Mouse (Mus musculus) embryonic facial prominence, embryonic 14.5 days (tissue): ENCODE measurements around the gene Noto. TPM values are rescaled to one million over a fixed set of nuclear protein-coding genes. Genes with fewer than 3 reads are reported as not detected.

Experiments used
- ATAC-seq: fragments of 200-750 bp; cut with Nextera tagmentation; 2 replicates; pipeline ENCODE4 v1.8.0; 2017; ENCODE audit warnings: low read depth, moderate number of reproducible peaks, moderate TSS enrichment
- DNase-seq: peaks from one replicate; pipeline ENCODE4 v3.0.0-alpha.2; 2015; ENCODE audit warnings: low spot score
- H3K27ac ChIP-seq: fragments of 300-500 bp; sonication (generic); replicated peaks from 2 replicates; pipeline ENCODE4 v1.5.1; 2014; ENCODE audit warnings: low read depth, mild to moderate bottlenecking, low read length, moderate library complexity
- H3K27me3 ChIP-seq: fragments of 300-500 bp; sonication (generic); replicated peaks from 2 replicates; pipeline ENCODE4 v1.6.1; 2014; ENCODE audit warnings: low read length; ENCODE audit not compliant: control insufficient read depth, insufficient read depth
- H3K36me3 ChIP-seq: fragments of 300-500 bp; sonication (generic); 2 replicates; pipeline ENCODE4 v1.6.1; 2014; ENCODE audit warnings: low read length, mixed read lengths; ENCODE audit not compliant: control insufficient read depth, insufficient read depth
- H3K4me1 ChIP-seq: fragments of 300-500 bp; sonication (generic); 2 replicates; pipeline ENCODE4 v1.6.1; 2014; ENCODE audit warnings: antibody characterized with exemption, low read length; ENCODE audit not compliant: control insufficient read depth, insufficient read depth
- H3K4me2 ChIP-seq: fragments of 300-500 bp; sonication (generic); 2 replicates; pipeline ENCODE4 v1.6.1; 2014; ENCODE audit warnings: low read depth, mild to moderate bottlenecking, low read length, moderate library complexity, mixed read lengths
- H3K4me3 ChIP-seq: fragments of 300-500 bp; sonication (generic); 2 replicates; pipeline ENCODE4 v1.5.1; 2014; ENCODE audit warnings: low read depth, mild to moderate bottlenecking, low read length
- H3K9ac ChIP-seq: fragments of 300-500 bp; sonication (generic); 2 replicates; pipeline ENCODE4 v1.6.1; 2014; ENCODE audit warnings: low read depth, mild to moderate bottlenecking, low read length, moderate library complexity, mixed read lengths
- H3K9me3 ChIP-seq: fragments of 300-500 bp; sonication (generic); 2 replicates; pipeline ENCODE4 v1.6.1; 2016; ENCODE audit warnings: low read length; ENCODE audit not compliant: control insufficient read depth
- WGBS: fragments of 180-500 bp; shearing (Covaris S2); extraction: QIAGEN DNeasy Blood & Tissue Kit; methylation state at CpG from one replicate; pipeline ENCODE4 v1.1.7; 2014; 5-methylcytosine and 5-hydroxymethylcytosine counted together
- polyA plus RNA-seq: library from polyadenylated mRNA; unstranded; fragments of >200 nt; fragmentation: Nextera tagmentation; extraction: Ambion mirVana; gene quantifications from 2 replicates; pipeline ENCODE4 v1.2.1, GENCODE M21; 2014

Noto gene
- polyA plus RNA-seq, 1 experiment from 2014 or later, result not detected

DNA sequence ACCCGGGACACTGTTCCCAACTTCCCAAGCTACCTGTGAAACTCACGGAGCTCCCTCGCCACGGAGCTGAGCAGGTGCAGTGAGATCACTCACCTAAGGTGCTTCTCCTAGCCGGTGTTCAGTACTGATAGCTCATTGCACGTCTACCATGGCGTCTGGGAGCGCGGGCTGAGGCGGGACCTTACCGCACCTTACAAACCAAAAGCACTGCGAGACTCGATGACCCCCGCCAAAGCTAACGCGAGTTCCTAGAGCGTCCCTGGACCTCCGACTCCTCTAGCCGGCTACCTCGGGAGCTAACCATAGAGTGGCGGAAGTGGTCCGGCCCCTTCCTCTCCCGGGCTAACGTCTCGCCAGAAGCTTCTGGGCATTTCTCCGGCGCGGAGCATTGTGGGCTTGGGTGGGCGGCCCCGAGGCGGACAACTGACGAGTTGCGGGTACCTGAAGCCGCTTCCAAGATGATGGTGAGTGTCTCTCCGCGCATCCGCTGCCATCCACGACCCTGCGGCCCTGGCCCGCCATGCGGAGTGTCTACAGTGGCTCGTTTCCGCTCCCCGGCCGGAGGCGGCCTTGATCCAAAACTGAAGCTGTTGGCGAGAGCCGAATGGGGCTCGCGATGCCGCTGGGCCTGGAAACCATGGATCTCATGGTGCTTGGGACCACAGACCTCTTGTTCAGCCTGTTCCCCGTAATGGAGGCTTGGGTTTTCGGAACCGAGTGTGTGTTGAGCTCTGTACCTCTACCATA is 28.2 kb downstream of the Noto start, which contains the start of gene Pradc1:
Pradc1 (minus strand) TSS at position 307 of the 747 bp plus-strand sequence.
- peaks cover 16% of the 10 kb centered on the region for H3K4me1 ChIP-seq
- peak within 1 kb of the TSS; percentile 91 for H3K27ac ChIP-seq
- H3K36me3 ChIP-seq, result peaks cover 7% of the 10 kb centered on the region; the same call in 1 of the 2 replicates
- H3K4me2 ChIP-seq, result peak within 1 kb of the TSS; percentile 80
- ATAC-seq (peak; percentile 95), DNase-seq (peak; percentile 100)
- WGBS, result under 1% methylated on average over 53 of the region's 54 CpGs
- H3K4me3 ChIP-seq, result peak within 1 kb of the TSS; percentile 75
- H3K9ac ChIP-seq, result peak within 1 kb of the TSS; percentile 94
- no peaks in the 10 kb centered on the region for H3K27me3 ChIP-seq
- H3K9me3 ChIP-seq, result no peaks in the 10 kb centered on the region

- WGBS, result under 1% methylated on average over 15 of the region's 15 CpGs
- DNase-seq (peak; percentile 49), ATAC-seq (no peak)
- H3K4me3 ChIP-seq, result peak overlapping the region; percentile 75
- H3K27ac ChIP-seq, result peak overlapping the region; percentile 91
- no peaks in the 10 kb centered on the region for H3K9me3 ChIP-seq
- H3K4me2 ChIP-seq, result peak overlapping the region; percentile 80
- peak overlapping the region; percentile 94 for H3K9ac ChIP-seq
- H3K4me1 ChIP-seq, result peaks cover 16% of the 10 kb centered on the region
- no peaks in the 10 kb centered on the region for H3K27me3 ChIP-seq
- H3K36me3 ChIP-seq, result peaks cover 6% of the 10 kb centered on the region; the same call in 1 of the 2 replicates
These were observed 28.7 kb downstream of the Noto start for GRCm38 (mm10) chr6:85452411-85452665.

DNA sequence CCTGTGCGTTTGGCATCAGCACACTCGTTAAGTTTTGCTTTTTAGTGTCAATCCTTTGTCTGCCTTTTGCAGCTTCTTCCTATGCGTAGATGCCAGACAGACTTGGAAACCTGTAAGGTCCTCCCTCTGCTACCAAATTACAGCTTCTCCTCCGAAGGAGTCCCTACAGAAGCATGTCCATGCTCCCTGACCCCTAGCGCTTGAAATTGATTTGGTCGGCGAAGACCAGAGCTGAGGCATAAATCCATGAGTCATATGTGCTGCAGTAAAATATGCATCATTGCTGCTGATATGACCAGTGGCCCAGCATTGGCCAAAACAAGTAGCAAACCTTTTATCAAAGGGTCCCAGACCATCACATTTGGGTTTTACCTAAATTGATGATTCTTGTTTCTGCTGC is 29.1 kb downstream of the Noto start:
- 5% methylated on average over 7 of the region's 7 CpGs for WGBS

GRCm38 (mm10) chr6:85459621-85460020 is 35.9 kb downstream of the Noto start:
- Histone ChIP-seq H3K27ac (no peak overlapping the region), H3K4me1 (no peaks in the 10 kb centered on the region), H3K27me3 (no peaks in the 10 kb centered on the region), H3K4me2 (no peak overlapping the region), H3K9ac (no peak overlapping the region), H3K36me3 (peaks cover 63% of the 10 kb centered on the region), H3K9me3 (no peaks in the 10 kb centered on the region), H3K4me3 (no peak overlapping the region)
- ATAC-seq (no peak), DNase-seq (no peak)
- WGBS, result 97% methylated on average over 2 of the region's 2 CpGs

More for the DNA sequence above, 29.1 kb downstream of the Noto start:
- Histone ChIP-seq H3K9me3 (no peaks in the 10 kb centered on the region), H3K27ac (peak overlapping the region; percentile 91; the same call in 1 of the 2 replicates), H3K36me3 (peaks cover 6% of the 10 kb centered on the region; the same call in 1 of the 2 replicates), H3K4me2 (peak overlapping the region; percentile 80), H3K4me1 (peaks cover 16% of the 10 kb centered on the region), H3K4me3 (peak overlapping the region; percentile 75), H3K27me3 (no peaks in the 10 kb centered on the region), H3K9ac (peak overlapping the region; percentile 94)
- ATAC-seq (no peak), DNase-seq (no peak)

GRCm38 (mm10) chr6:85465381-85465780 is 41.7 kb downstream of the Noto start:
- Histone ChIP-seq H3K4me2 (no peak overlapping the region), H3K4me3 (no peak overlapping the region), H3K36me3 (peaks cover 94% of the 10 kb centered on the region), H3K9me3 (no peaks in the 10 kb centered on the region), H3K27ac (no peak overlapping the region), H3K9ac (no peak overlapping the region), H3K4me1 (no peaks in the 10 kb centered on the region), H3K27me3 (no peaks in the 10 kb centered on the region)
- DNase-seq (no peak), ATAC-seq (no peak)

DNA sequence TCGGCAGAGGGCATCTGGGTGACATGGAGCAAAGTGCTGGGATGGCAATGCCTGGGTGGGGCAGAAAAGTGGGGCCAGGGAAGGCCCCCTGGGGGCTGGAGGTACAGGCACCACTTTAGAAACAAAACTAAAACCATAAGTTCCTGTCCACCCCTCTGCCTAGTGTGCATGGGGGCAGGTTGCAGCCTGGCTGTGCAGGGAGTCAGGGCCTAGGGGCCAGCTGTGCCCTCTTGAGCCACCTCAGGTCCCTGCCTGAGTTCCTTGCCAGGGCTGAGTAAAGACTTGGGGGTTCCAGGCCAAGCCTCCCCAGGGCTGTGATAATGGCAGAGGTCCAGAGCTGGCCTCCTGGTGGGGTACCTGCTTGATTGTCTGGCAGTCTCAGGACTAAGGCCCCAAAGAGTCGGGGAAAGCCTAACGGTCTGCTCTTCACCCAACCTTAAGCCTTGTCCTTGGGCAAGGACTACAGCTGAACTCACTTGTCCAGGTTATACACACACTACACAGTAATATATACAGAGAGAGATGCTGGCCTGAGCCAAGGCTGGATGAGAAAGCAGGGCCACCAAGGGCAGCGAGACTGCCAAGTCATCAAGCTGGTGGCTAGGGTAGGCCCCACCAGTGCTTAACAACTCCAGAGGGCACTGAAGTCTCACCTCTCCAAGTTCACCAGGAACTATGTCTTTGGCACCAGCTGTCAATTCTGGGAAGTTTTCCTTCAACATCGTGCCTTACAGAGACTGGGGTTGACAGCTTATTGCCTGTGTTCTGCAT is 46.2 kb downstream of the Noto start:
- WGBS, result 79% methylated on average over 5 of the region's 5 CpGs
- 0 out of 2 replicates have a peak, but pooled peaks have one; percentile 39 for ATAC-seq
- H3K9me3 ChIP-seq, result no peaks in the 10 kb centered on the region
- no peaks in the 10 kb centered on the region for H3K27me3 ChIP-seq
- DNase-seq, result no peak
- H3K9ac ChIP-seq, result no peak overlapping the region
- no peak overlapping the region for H3K4me2 ChIP-seq
- no peak overlapping the region for H3K4me3 ChIP-seq
- no peaks in the 10 kb centered on the region for H3K4me1 ChIP-seq
- no peak overlapping the region for H3K27ac ChIP-seq
- H3K36me3 ChIP-seq, result peaks cover 49% of the 10 kb centered on the region

GRCm38 (mm10) chr6:85471962-85472361 is 48.3 kb downstream of the Noto start:
- Histone ChIP-seq H3K27ac (no peak overlapping the region), H3K9ac (no peak overlapping the region), H3K27me3 (no peaks in the 10 kb centered on the region), H3K4me2 (no peak overlapping the region), H3K4me3 (no peak overlapping the region), H3K4me1 (no peaks in the 10 kb centered on the region), H3K36me3 (peaks cover 28% of the 10 kb centered on the region), H3K9me3 (no peaks in the 10 kb centered on the region)
- WGBS, result 57% methylated on average over 8 of the region's 8 CpGs
- no peak for ATAC-seq
- DNase-seq, result no peak

- Histone ChIP-seq H3K4me1 (no peaks in the 10 kb centered on the region), H3K4me3 (no peak overlapping the region), H3K27ac (no peak overlapping the region), H3K4me2 (no peak overlapping the region), H3K27me3 (no peaks in the 10 kb centered on the region), H3K9me3 (no peaks in the 10 kb centered on the region), H3K9ac (no peak overlapping the region), H3K36me3 (peaks cover 22% of the 10 kb centered on the region)
- no peak for DNase-seq
- no peak for ATAC-seq
- WGBS, result 53% methylated on average over 5 of the region's 5 CpGs
These were observed 48.9 kb downstream of the Noto start for GRCm38 (mm10) chr6:85472542-85472941.
